Mouse (Mus musculus): Measurements from ENCODE around the gene Npy2r. TPM values are rescaled to one million over a fixed set of nuclear protein-coding genes. Genes with fewer than 3 reads are reported as not detected.

Gene Npy2r
- 2.9 and 6.9 TPM in 2 replicates for polyA plus RNA-seq (2012; rRNA removed)

DNA sequence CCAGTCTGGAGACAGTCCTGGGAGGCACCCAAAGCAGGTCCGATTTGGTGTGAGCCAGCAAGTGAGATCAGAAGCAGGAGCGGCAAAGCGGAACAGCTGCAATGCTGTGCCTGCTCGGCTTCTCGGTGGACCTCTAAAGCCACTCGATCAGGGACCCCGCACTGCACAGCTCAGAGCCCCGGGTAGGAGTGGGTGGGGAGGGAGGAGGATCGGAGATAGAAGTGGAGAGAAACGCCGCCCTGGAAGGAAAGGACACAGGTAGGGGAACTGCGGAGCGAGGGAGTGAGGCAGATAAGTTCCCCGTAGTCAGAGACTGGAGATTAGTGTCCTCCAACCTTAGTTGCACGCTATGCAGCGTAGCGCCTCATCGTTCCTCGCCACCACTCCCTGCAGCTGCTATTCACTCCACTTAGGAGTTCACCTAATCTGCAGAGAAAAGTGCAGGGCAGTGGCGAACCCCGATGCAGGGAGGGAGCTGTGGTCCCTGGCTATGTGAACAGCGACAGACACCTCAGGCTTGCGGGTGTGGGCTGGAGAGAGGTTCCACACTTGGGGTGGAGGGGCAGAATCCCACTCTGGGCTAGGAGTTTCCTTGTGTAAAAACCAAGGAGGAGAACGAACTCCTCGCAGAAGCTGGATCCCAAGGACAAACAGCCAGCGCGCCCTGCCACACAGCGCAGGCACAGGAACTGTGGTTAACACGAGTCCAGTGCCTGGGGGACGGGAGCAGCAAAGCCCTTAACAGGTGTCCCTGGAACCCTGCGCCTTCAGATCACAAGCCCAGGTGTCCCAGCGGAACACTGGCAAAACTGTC lies at the start of gene Npy2r:
Gene Npy2r (minus strand): TSS at position 177 of the 814 bp plus-strand sequence.
- Histone ChIP-seq H3K27ac (ENCODE audit: insufficient read depth, low read length) (no peak within 1 kb of the TSS), H3K4me3 (ENCODE audit: insufficient read depth, low read length) (peak within 1 kb of the TSS; percentile 45), H3K4me1 (ENCODE audit: control insufficient read depth, insufficient read depth, low read length) (no peaks in the 10 kb centered on the region)
- TF ChIP-seq CTCF (IDR thresholded peaks at IDR 0.05; ENCODE audit: extremely low read depth, insufficient read depth, low read length) (no peak), POLR2A (IDR thresholded peaks at IDR 0.05; ENCODE audit: extremely low read depth, insufficient read depth, low read length) (no peak)

DNA sequence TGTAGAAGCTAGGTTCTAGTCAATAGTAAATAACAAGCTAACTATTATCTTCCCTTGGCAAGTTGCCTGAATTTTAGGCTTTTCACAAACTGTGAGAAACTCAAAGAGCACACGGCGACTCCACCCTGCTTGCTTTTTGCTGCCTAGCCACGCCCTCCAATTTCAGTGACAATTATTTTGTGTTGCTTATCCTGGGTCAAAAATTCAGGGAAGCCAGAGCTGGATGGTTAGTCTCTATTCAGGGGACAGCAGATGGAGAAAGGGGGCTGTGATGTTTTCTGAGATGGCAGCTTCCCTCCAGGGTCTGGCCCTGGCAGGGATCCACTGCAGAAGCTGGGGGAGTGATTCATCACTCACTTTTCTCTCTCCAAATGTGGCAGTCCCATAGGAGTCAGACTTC lies 9.9 kb upstream of the Npy2r start:
- Histone ChIP-seq H3K4me1 (ENCODE audit: control insufficient read depth, insufficient read depth, low read length) (no peaks in the 10 kb centered on the region), H3K4me3 (ENCODE audit: insufficient read depth, low read length) (no peak overlapping the region), H3K27ac (ENCODE audit: insufficient read depth, low read length) (no peak overlapping the region)
- no peak for TF ChIP-seq POLR2A (IDR thresholded peaks at IDR 0.05; ENCODE audit: extremely low read depth, insufficient read depth, low read length)
- no peak for TF ChIP-seq CTCF (IDR thresholded peaks at IDR 0.05; ENCODE audit: extremely low read depth, insufficient read depth, low read length)

DNA sequence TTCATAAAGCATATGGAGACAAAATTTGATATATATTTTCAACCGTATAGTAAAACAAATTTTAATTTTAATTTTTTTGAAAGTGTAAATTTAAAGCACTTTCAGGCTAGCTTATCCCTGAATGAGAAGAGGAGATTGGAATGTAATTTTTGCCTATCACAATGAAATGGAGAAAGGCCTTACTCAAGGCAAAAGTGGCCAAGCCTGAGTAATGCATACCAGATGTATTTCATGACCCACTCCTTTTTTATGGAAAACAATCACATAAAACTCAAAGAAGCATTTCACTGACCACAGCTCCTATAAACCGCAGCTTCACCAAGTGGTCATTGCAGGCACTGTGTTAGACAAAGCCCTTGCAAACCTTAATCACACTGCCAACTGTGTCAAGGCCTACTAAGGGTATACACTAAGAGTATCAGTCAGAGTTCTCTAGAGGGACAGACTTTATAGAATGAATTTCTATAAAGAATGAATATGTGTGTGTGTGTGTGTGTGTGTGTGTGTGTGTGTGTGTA lies 8.5 kb upstream of the Npy2r start:
- H3K4me1 ChIP-seq (ENCODE audit: control insufficient read depth, insufficient read depth, low read length) = no peaks in the 10 kb centered on the region
- no peak overlapping the region for H3K27ac ChIP-seq (ENCODE audit: insufficient read depth, low read length)
- TF ChIP-seq CTCF (IDR thresholded peaks at IDR 0.05; ENCODE audit: extremely low read depth, insufficient read depth, low read length) (no peak), POLR2A (IDR thresholded peaks at IDR 0.05; ENCODE audit: extremely low read depth, insufficient read depth, low read length) (no peak)
- H3K4me3 ChIP-seq (ENCODE audit: insufficient read depth, low read length) = no peak overlapping the region

DNA sequence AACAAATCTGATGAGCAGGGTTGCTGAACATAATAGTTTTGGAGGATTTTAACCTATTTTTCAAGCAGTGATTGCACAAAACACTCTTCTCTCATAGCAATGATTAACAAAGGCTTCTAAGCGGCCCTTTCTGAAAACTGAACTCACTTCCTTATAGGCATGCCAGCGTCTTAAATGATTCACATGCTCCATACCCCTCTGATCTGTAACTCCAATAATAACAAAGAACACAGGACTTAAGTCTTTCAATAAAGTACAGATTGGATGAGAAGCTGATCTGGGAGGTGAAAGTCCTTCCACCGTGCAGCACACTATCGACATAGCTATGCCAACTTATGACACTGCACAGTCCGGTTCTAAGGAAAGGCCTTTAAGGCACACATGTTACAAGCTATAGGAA lies 2.0 kb upstream of the Npy2r start:
- Histone ChIP-seq H3K4me1 (ENCODE audit: control insufficient read depth, insufficient read depth, low read length) (no peaks in the 10 kb centered on the region), H3K27ac (ENCODE audit: insufficient read depth, low read length) (no peak overlapping the region), H3K4me3 (ENCODE audit: insufficient read depth, low read length) (no peak overlapping the region)
- no peak for TF ChIP-seq CTCF (IDR thresholded peaks at IDR 0.05; ENCODE audit: extremely low read depth, insufficient read depth, low read length)
- no peak for TF ChIP-seq POLR2A (IDR thresholded peaks at IDR 0.05; ENCODE audit: extremely low read depth, insufficient read depth, low read length)

DNA sequence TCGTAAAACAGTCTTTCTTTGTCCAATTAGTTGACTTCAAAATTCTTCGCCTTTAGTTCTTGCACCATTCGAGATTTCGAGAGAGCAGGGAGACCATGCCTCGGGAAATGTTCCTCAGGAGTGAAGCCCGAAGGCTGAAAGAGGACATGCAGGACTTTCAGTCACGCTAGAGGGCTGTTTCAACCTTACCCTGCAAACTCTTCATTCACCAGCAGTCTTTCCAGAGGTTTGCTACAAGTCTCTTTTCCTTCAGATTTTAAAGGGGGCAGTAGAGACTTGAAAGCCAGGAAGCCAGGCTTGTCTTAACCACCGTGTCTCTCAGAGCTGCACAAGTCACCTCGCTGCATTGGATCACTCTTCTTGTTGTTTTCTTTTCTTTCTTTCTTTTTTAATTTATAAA lies 869 bp upstream of the Npy2r start:
- Histone ChIP-seq H3K4me3 (ENCODE audit: insufficient read depth, low read length) (peak overlapping the region; percentile 45), H3K4me1 (ENCODE audit: control insufficient read depth, insufficient read depth, low read length) (no peaks in the 10 kb centered on the region), H3K27ac (ENCODE audit: insufficient read depth, low read length) (no peak overlapping the region)
- TF ChIP-seq CTCF (IDR thresholded peaks at IDR 0.05; ENCODE audit: extremely low read depth, insufficient read depth, low read length) (peak; percentile 38; the same call in 1 of the 2 replicates), POLR2A (IDR thresholded peaks at IDR 0.05; ENCODE audit: extremely low read depth, insufficient read depth, low read length) (no peak)

DNA sequence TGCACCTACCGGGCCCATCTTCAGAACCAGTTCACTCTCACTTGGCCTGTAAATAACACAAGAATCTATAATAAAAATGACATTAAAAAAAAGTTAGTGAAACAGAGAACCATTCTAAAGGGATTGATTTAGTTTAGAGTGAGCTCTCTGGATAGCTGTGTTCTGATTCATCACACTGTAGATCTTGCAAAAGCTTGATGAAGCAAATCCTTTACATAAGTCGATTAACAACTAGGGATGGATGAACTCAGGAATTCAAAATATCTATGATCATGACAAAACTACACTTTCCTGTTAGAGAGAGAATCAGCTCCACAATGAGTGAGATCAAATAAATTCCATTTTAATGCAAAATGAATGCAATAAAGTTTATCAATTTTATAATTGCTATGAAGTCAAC lies 6.4 kb downstream of the Npy2r start:
- TF ChIP-seq CTCF (IDR thresholded peaks at IDR 0.05; ENCODE audit: extremely low read depth, insufficient read depth, low read length) (no peak), POLR2A (IDR thresholded peaks at IDR 0.05; ENCODE audit: extremely low read depth, insufficient read depth, low read length) (no peak)
- H3K4me1 ChIP-seq (ENCODE audit: control insufficient read depth, insufficient read depth, low read length) = no peaks in the 10 kb centered on the region
- no peak overlapping the region for H3K4me3 ChIP-seq (ENCODE audit: insufficient read depth, low read length)
- no peak overlapping the region for H3K27ac ChIP-seq (ENCODE audit: insufficient read depth, low read length)

DNA sequence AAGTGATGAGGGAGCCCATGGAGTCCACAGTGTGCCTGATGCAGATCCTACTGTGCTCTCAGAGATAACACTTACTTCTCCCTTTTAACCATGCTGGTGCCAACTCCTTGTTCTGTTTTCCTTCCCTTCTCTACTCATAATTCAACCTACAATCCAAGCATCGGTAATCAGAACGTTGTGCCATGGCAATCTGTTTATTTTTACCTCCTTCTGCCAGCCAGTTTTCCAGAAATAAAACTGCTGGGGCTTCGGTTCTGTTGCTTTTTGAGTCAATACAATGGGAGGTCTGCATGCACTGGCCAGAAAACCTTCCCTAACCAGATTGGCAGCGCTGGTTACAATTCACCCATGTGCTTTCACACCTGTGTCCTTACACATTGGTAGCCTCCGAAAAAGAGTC lies 7.9 kb downstream of the Npy2r start:
- H3K4me3 ChIP-seq (ENCODE audit: insufficient read depth, low read length) = no peak overlapping the region
- no peak overlapping the region for H3K27ac ChIP-seq (ENCODE audit: insufficient read depth, low read length)
- TF ChIP-seq POLR2A (IDR thresholded peaks at IDR 0.05; ENCODE audit: extremely low read depth, insufficient read depth, low read length) = no peak
- TF ChIP-seq CTCF (IDR thresholded peaks at IDR 0.05; ENCODE audit: extremely low read depth, insufficient read depth, low read length) = no peak
- H3K4me1 ChIP-seq (ENCODE audit: control insufficient read depth, insufficient read depth, low read length) = no peaks in the 10 kb centered on the region

DNA sequence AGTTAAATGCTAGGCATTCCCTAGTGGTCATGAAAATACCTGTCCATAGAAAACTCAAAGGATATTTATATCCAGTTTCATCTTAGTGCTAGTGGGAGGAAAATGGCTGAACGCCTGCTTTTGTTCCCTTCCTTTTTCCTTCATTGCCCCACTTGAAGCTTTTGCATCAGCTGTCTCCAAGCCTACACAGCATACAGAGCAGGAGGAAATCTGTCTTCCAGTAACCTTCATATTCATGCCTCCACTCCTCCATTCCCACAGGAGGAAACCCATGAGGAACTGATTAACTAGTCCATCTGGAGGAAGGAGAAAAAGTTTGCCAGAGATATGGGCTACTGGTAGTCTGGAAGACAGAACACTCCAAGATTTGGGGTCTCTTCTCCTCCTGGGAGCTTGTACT lies 23.1 kb downstream of the Npy2r start:
- Histone ChIP-seq H3K4me3 (ENCODE audit: insufficient read depth, low read length) (no peak overlapping the region), H3K27ac (ENCODE audit: insufficient read depth, low read length) (no peak overlapping the region), H3K4me1 (ENCODE audit: control insufficient read depth, insufficient read depth, low read length) (no peaks in the 10 kb centered on the region)
- no peak for TF ChIP-seq CTCF (IDR thresholded peaks at IDR 0.05; ENCODE audit: extremely low read depth, insufficient read depth, low read length)
- TF ChIP-seq POLR2A (IDR thresholded peaks at IDR 0.05; ENCODE audit: extremely low read depth, insufficient read depth, low read length) = no peak

DNA sequence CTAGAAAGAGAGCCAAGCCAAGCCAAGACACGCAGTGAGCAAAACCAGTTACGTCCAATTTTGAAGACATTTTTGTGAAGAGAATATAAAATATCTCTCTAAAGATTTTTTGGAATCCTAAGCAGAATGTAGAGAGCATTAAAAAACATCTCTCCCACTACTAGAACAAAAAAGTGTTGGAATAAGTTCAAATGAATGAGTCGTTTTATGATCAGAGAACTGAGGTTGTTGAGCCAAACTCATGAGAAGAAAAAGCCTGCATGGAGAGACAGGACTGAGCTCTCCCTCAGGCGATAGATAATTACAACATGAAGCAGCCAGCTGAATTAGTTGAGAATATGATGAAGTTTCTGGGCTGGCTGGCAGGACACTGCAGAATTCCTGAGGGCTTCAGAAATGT lies 49.9 kb downstream of the Npy2r start:
- no peak for TF ChIP-seq POLR2A (IDR thresholded peaks at IDR 0.05; ENCODE audit: extremely low read depth, insufficient read depth, low read length)
- no peak for TF ChIP-seq CTCF (IDR thresholded peaks at IDR 0.05; ENCODE audit: extremely low read depth, insufficient read depth, low read length)
- Histone ChIP-seq H3K27ac (ENCODE audit: insufficient read depth, low read length) (no peak overlapping the region), H3K4me1 (ENCODE audit: control insufficient read depth, insufficient read depth, low read length) (no peaks in the 10 kb centered on the region), H3K4me3 (ENCODE audit: insufficient read depth, low read length) (no peak overlapping the region)

Other genes starting within 250 kb of the Npy2r start
- gene Map9, start 190.0 kb downstream of the Npy2r start, polyA plus RNA-seq (2012; rRNA removed) = 37.4 and 40.2 TPM in 2 replicates